Mouse (Mus musculus) embryonic facial prominence, embryonic 14.5 days (tissue): Measurements from ENCODE around the gene Lkaaear1. TPM values are rescaled to one million over a fixed set of nuclear protein-coding genes. Genes with fewer than 3 reads are reported as not detected.
A peak's percentile ranks its signal among the peaks of the same experiment; 100 is the strongest.

Experiments used
- ATAC-seq: fragments of 200-750 bp; cut with Nextera tagmentation; 2 replicates; pipeline ENCODE4 v1.8.0; 2017; ENCODE audit warnings: low read depth, moderate number of reproducible peaks, moderate TSS enrichment
- DNase-seq: peaks from one replicate; pipeline ENCODE4 v3.0.0-alpha.2; 2015; ENCODE audit warnings: low spot score
- H3K27ac ChIP-seq: fragments of 300-500 bp; sonication (generic); replicated peaks from 2 replicates; pipeline ENCODE4 v1.5.1; 2014; ENCODE audit warnings: low read depth, mild to moderate bottlenecking, low read length, moderate library complexity
- H3K27me3 ChIP-seq: fragments of 300-500 bp; sonication (generic); replicated peaks from 2 replicates; pipeline ENCODE4 v1.6.1; 2014; ENCODE audit warnings: low read length; ENCODE audit not compliant: control insufficient read depth, insufficient read depth
- H3K36me3 ChIP-seq: fragments of 300-500 bp; sonication (generic); 2 replicates; pipeline ENCODE4 v1.6.1; 2014; ENCODE audit warnings: low read length, mixed read lengths; ENCODE audit not compliant: control insufficient read depth, insufficient read depth
- H3K4me1 ChIP-seq: fragments of 300-500 bp; sonication (generic); 2 replicates; pipeline ENCODE4 v1.6.1; 2014; ENCODE audit warnings: antibody characterized with exemption, low read length; ENCODE audit not compliant: control insufficient read depth, insufficient read depth
- H3K4me2 ChIP-seq: fragments of 300-500 bp; sonication (generic); 2 replicates; pipeline ENCODE4 v1.6.1; 2014; ENCODE audit warnings: low read depth, mild to moderate bottlenecking, low read length, moderate library complexity, mixed read lengths
- H3K4me3 ChIP-seq: fragments of 300-500 bp; sonication (generic); 2 replicates; pipeline ENCODE4 v1.5.1; 2014; ENCODE audit warnings: low read depth, mild to moderate bottlenecking, low read length
- H3K9ac ChIP-seq: fragments of 300-500 bp; sonication (generic); 2 replicates; pipeline ENCODE4 v1.6.1; 2014; ENCODE audit warnings: low read depth, mild to moderate bottlenecking, low read length, moderate library complexity, mixed read lengths
- H3K9me3 ChIP-seq: fragments of 300-500 bp; sonication (generic); 2 replicates; pipeline ENCODE4 v1.6.1; 2016; ENCODE audit warnings: low read length; ENCODE audit not compliant: control insufficient read depth
- WGBS: fragments of 180-500 bp; shearing (Covaris S2); extraction: QIAGEN DNeasy Blood & Tissue Kit; methylation state at CpG from one replicate; pipeline ENCODE4 v1.1.7; 2014; 5-methylcytosine and 5-hydroxymethylcytosine counted together
- polyA plus RNA-seq: library from polyadenylated mRNA; unstranded; fragments of >200 nt; fragmentation: Nextera tagmentation; extraction: Ambion mirVana; gene quantifications from 2 replicates; pipeline ENCODE4 v1.2.1, GENCODE M21; 2014

Lkaaear1 gene
- polyA plus RNA-seq, 1 experiment from 2014 or later: not detected

GRCm38 (mm10) chr2:181691083-181691482 lies 7.2 kb downstream of the Lkaaear1 start:
- no peaks in the 10 kb centered on the region for H3K9me3 ChIP-seq
- no peak overlapping the region for H3K9ac ChIP-seq
- no peak overlapping the region for H3K27ac ChIP-seq
- ATAC-seq (no peak), DNase-seq (no peak)
- peaks cover 9% of the 10 kb centered on the region; the same call in 1 of the 2 replicates for H3K4me1 ChIP-seq
- H3K4me3 ChIP-seq: no peak overlapping the region
- WGBS: 84% methylated on average over 6 of the region's 6 CpGs
- H3K27me3 ChIP-seq: no peaks in the 10 kb centered on the region
- no peak overlapping the region for H3K4me2 ChIP-seq
- peaks cover 47% of the 10 kb centered on the region for H3K36me3 ChIP-seq

DNA sequence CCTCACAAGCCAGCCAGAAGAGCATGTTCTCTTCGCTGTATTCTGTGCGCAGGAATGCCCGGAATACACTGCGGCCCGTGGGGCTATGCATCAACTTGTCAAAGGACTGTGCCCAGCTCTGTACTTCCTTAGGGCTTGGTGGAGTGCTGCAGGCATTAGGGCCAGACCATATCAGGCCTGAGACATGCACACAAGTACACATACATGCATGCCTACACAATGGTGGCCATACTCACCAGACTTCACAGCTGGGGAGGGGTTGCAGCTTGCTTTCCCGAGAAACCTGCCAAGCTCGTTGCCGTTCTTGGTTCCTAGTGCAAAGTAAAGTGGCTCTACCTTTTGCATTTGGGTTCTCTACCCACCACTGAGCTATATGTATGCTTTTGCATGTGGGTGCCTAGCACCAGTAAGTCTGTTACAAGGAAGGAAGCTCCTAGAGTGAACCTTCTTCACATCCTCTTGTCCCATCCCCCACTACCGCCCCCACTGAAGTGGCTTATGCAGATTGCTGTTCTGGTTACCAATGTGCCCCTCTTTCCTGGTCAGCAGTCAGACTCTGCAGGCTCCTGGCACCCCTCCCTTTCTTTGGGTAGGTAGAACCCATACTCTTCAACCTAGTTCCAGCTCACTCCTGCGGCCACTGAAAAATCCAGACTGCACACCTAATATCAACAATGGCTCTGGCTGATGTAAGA lies 8.6 kb downstream of the Lkaaear1 start:
- H3K27ac ChIP-seq: no peak overlapping the region
- no peak overlapping the region for H3K4me2 ChIP-seq
- H3K9ac ChIP-seq: no peak overlapping the region
- 90% methylated on average over 10 of the region's 10 CpGs for WGBS
- ATAC-seq (no peak), DNase-seq (no peak)
- H3K4me1 ChIP-seq: peaks cover 9% of the 10 kb centered on the region; the same call in 1 of the 2 replicates
- no peaks in the 10 kb centered on the region for H3K9me3 ChIP-seq
- H3K4me3 ChIP-seq: no peak overlapping the region
- no peaks in the 10 kb centered on the region for H3K27me3 ChIP-seq
- peaks cover 51% of the 10 kb centered on the region for H3K36me3 ChIP-seq

- WGBS: 90% methylated on average over 8 of the region's 8 CpGs
- H3K9me3 ChIP-seq: no peaks in the 10 kb centered on the region
- H3K4me3 ChIP-seq: no peak overlapping the region
- no peak overlapping the region for H3K9ac ChIP-seq
- no peak overlapping the region for H3K4me2 ChIP-seq
- H3K36me3 ChIP-seq: peaks cover 51% of the 10 kb centered on the region
- peaks cover 3% of the 10 kb centered on the region; the same call in 1 of the 2 replicates for H3K4me1 ChIP-seq
- DNase-seq (no peak), ATAC-seq (no peak)
- no peak overlapping the region for H3K27ac ChIP-seq
- H3K27me3 ChIP-seq: no peaks in the 10 kb centered on the region
These were observed 10.7 kb downstream of the Lkaaear1 start for GRCm38 (mm10) chr2:181687586-181687985.

DNA sequence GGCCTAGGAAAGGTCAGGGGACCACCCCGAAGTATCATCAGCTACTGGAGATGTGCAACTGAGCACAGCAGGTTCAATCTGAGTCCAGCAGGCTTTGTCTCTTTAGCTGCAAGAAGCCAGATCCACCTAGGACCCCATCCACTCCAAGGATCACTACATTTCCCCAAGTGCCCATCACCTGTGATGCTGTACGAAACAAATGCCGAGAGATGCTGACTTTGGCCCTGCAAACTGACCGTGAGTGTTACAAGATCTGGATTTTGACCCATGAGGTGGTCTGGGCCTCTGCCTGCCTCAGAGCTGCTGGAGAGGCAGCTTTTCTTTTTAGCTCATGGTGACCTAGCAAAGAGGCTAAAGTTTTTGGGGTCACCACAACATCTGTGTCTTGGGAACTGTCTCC lies 12.6 kb downstream of the Lkaaear1 start:
- Histone ChIP-seq H3K9ac (no peak overlapping the region), H3K27ac (no peak overlapping the region), H3K9me3 (no peaks in the 10 kb centered on the region), H3K4me2 (no peak overlapping the region), H3K36me3 (peaks cover 50% of the 10 kb centered on the region), H3K4me3 (no peak overlapping the region), H3K27me3 (no peaks in the 10 kb centered on the region), H3K4me1 (peaks cover 4% of the 10 kb centered on the region; the same call in 1 of the 2 replicates)
- DNase-seq (no peak), ATAC-seq (no peak)
- WGBS: 96% methylated on average over 4 of the region's 4 CpGs

DNA sequence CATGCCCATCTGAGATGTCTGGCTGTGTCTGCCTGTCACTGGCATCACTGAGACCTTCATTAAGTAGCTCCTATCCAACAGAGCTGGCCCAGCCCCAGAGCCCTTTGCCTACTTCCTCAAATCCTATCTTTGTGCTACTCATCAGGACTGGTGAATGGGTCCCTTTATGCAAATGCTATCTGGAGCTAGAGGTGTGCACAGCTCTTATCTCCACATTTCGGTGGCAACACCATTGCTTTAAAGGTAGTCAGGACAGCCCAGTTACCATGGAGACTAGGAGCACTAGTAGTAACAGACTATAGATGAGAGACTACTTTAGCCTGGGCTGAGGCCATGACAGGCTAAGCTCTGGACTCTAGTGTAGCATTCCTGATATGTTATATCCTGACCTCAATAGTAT lies 13.5 kb downstream of the Lkaaear1 start:
- no peak overlapping the region for H3K4me2 ChIP-seq
- WGBS: 81% methylated on average over 1 of the region's 1 CpGs
- peaks cover 5% of the 10 kb centered on the region; the same call in 1 of the 2 replicates for H3K4me1 ChIP-seq
- no peak for DNase-seq
- H3K4me3 ChIP-seq: no peak overlapping the region
- H3K9me3 ChIP-seq: no peaks in the 10 kb centered on the region
- H3K27ac ChIP-seq: no peak overlapping the region
- peaks cover 40% of the 10 kb centered on the region for H3K36me3 ChIP-seq
- H3K9ac ChIP-seq: no peak overlapping the region
- no peak for ATAC-seq
- no peaks in the 10 kb centered on the region for H3K27me3 ChIP-seq

- 66% methylated on average over 4 of the region's 4 CpGs for WGBS
- peaks cover 27% of the 10 kb centered on the region for H3K36me3 ChIP-seq
- H3K4me1 ChIP-seq: peaks cover 5% of the 10 kb centered on the region; the same call in 1 of the 2 replicates
- H3K4me2 ChIP-seq: no peak overlapping the region
- H3K9me3 ChIP-seq: no peaks in the 10 kb centered on the region
- H3K27me3 ChIP-seq: no peaks in the 10 kb centered on the region
- DNase-seq: no peak
- H3K9ac ChIP-seq: no peak overlapping the region
- no peak for ATAC-seq
- no peak overlapping the region for H3K4me3 ChIP-seq
- no peak overlapping the region for H3K27ac ChIP-seq
These were observed 14.9 kb downstream of the Lkaaear1 start for GRCm38 (mm10) chr2:181683381-181683780.

DNA sequence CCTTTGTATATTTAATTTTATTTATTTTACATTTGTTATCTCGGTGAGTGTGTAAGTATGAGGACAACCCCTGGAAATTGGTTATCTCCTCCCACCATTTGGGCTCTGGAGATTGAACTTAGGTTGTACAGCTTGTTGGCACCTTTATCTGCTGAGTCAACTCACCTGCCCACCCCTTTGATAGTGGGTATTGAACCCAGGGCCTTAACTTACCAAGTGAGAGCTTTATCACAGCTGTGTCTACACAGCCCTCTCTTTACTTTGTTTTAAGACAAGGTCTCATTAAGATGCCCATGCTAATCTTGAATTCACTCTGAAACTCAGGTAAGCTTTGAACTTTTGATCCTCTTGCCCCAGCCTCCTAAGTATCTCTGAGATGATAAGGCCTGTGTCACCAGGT lies 16.3 kb downstream of the Lkaaear1 start:
- ATAC-seq: no peak
- no peaks in the 10 kb centered on the region for H3K27me3 ChIP-seq
- peaks cover 13% of the 10 kb centered on the region for H3K36me3 ChIP-seq
- no peaks in the 10 kb centered on the region for H3K9me3 ChIP-seq
- WGBS: 93% methylated on average over 1 of the region's 1 CpGs
- H3K4me1 ChIP-seq: peaks cover 5% of the 10 kb centered on the region; the same call in 1 of the 2 replicates
- no peak overlapping the region for H3K9ac ChIP-seq
- no peak overlapping the region for H3K4me2 ChIP-seq
- DNase-seq: no peak
- H3K4me3 ChIP-seq: no peak overlapping the region
- no peak overlapping the region for H3K27ac ChIP-seq

DNA sequence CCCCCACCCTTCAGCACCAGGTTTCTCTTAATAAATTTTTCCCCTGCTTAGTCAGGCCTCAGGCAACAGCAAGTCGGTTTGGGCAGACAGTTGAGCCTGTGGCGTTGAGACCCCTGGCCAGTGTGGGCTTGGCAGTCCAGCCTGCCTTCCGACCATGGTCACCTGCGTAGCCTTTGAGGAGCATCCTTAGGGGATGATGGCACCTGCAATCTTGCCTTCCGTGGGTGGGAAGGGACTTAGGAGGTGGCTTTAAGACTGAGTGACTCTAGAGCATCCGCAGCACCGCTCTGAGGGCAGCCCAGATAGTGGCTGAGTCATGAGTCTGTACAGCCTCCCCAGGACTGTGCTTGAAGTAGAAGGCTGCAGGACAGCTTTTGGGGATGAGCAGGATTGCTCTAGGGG lies 17.5 kb downstream of the Lkaaear1 start:
- H3K27me3 ChIP-seq: no peaks in the 10 kb centered on the region
- peak overlapping the region; percentile 91 for H3K4me2 ChIP-seq
- H3K36me3 ChIP-seq: peaks cover under 1% of the 10 kb centered on the region; the same call in 1 of the 2 replicates
- WGBS: 22% methylated on average over 7 of the region's 7 CpGs
- peak overlapping the region; percentile 88 for H3K9ac ChIP-seq
- peak overlapping the region; percentile 77 for H3K4me3 ChIP-seq
- peaks cover 6% of the 10 kb centered on the region; the same call in 1 of the 2 replicates for H3K4me1 ChIP-seq
- ATAC-seq (peak; percentile 8; the same call in 1 of the 2 replicates), DNase-seq (no peak)
- H3K27ac ChIP-seq: no peak overlapping the region
- no peaks in the 10 kb centered on the region for H3K9me3 ChIP-seq
